Mouse (Mus musculus) midbrain, embryonic 14.5 days (tissue): ENCODE measurements at regions not wholly inside any gene's neighbourhood (a gene's known extent, or its start where the extent isn't known, plus 50 kb on each side); places are given as distances from the start of the nearest gene placed in this dataset.

Experiments used
- ATAC-seq: fragments of 200-750 bp; cut with Nextera tagmentation; 2 replicates; pipeline ENCODE4 v1.8.0; 2017; ENCODE audit warnings: moderate number of reproducible peaks, moderate library complexity; ENCODE audit not compliant: low FRiP score, low TSS enrichment
- DNase-seq: peaks from one replicate; pipeline ENCODE4 v3.0.0-alpha.2; 2015
- H3K27ac ChIP-seq: fragments of 300-500 bp; sonication (generic); replicated peaks from 2 replicates; pipeline ENCODE4 v1.5.1; 2014; ENCODE audit warnings: mild to moderate bottlenecking, low read depth, low read length, moderate library complexity
- H3K27me3 ChIP-seq: fragments of 300-500 bp; sonication (generic); 2 replicates; pipeline ENCODE4 v1.6.1; 2014; ENCODE audit warnings: low read length, control low read depth, mixed read lengths; ENCODE audit not compliant: control insufficient read depth, insufficient read depth
- H3K36me3 ChIP-seq: fragments of 300-500 bp; sonication (generic); 2 replicates; pipeline ENCODE4 v1.6.1; 2014; ENCODE audit warnings: low read length, control low read depth; ENCODE audit not compliant: control insufficient read depth, insufficient read depth
- H3K4me1 ChIP-seq: fragments of 300-500 bp; sonication (generic); 2 replicates; pipeline ENCODE4 v1.6.1; 2014; ENCODE audit warnings: mild to moderate bottlenecking, antibody characterized with exemption, low read length, control low read depth; ENCODE audit not compliant: control insufficient read depth, insufficient read depth
- H3K4me2 ChIP-seq: fragments of 300-500 bp; sonication (generic); 2 replicates; pipeline ENCODE4 v1.6.1; 2014; ENCODE audit warnings: mild to moderate bottlenecking, low read length, moderate library complexity
- H3K4me3 ChIP-seq: fragments of 300-500 bp; sonication (generic); replicated peaks from 2 replicates; pipeline ENCODE4 v1.5.1; 2014; ENCODE audit warnings: low read depth, low read length
- H3K9ac ChIP-seq: fragments of 300-500 bp; sonication (generic); replicated peaks from 2 replicates; pipeline ENCODE4 v1.6.1; 2014; ENCODE audit warnings: mild to moderate bottlenecking, low read length, moderate library complexity
- H3K9me3 ChIP-seq: fragments of 300-500 bp; sonication (generic); 2 replicates; pipeline ENCODE4 v1.6.1; 2016; ENCODE audit warnings: low read length, control low read depth, mixed read lengths; ENCODE audit not compliant: control insufficient read depth
- WGBS: fragments of 180-500 bp; shearing (Covaris S2); extraction: QIAGEN DNeasy Blood & Tissue Kit; methylation state at CpG from one replicate; pipeline ENCODE4 v1.1.7; 2014; 5-methylcytosine and 5-hydroxymethylcytosine counted together

DNA sequence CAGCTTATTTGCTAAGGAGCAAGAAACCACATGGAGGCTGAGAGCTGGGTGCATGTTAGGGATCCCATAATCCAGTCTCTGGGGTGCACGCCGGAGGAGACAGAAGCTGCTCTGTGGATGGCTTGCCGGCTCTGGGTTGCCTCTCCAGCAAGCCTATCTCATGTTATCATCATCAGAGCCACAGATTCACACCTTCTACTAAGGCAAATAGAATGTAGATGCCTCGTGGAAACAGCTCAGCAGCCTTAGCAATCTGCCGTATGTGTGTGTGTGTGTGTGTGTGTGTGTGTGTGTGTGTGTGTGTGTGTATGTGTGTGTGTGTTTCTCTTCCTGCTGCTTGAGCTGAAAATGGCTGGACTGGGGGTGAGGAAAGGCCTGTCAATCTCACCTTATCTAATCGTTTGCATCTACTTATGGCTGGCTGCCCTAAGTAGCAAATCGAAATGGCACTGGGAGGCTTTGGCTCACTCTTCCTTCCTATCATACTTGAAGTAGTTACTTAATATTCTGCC lies 191.7 kb downstream of the Dact1 start:
- Histone ChIP-seq H3K4me1 (0 out of 2 replicates have a peak, but pooled peaks cover 2% of the 10 kb centered on the region), H3K4me2 (no peak overlapping the region), H3K27me3 (no peaks in the 10 kb centered on the region), H3K9ac (no peak overlapping the region; the same call in 1 of the 2 replicates), H3K9me3 (no peaks in the 10 kb centered on the region), H3K36me3 (no peaks in the 10 kb centered on the region), H3K4me3 (no peak overlapping the region), H3K27ac (no peak overlapping the region)
- ATAC-seq (no peak), DNase-seq (no peak)
- WGBS, result 55% methylated on average over 7 of the region's 7 CpGs

- 0 out of 2 replicates have a peak, but pooled peaks cover 2% of the 10 kb centered on the region for H3K4me1 ChIP-seq
- H3K36me3 ChIP-seq, result no peaks in the 10 kb centered on the region
- 74% methylated on average over 11 of the region's 11 CpGs for WGBS
- DNase-seq (no peak), ATAC-seq (no peak)
- H3K4me2 ChIP-seq, result no peak overlapping the region
- no peak overlapping the region for H3K27ac ChIP-seq
- no peaks in the 10 kb centered on the region for H3K9me3 ChIP-seq
- H3K9ac ChIP-seq, result no peak overlapping the region
- no peaks in the 10 kb centered on the region for H3K27me3 ChIP-seq
- no peak overlapping the region for H3K4me3 ChIP-seq
Observed at GRCm38 (mm10) chr12:71503265-71503664, 193.6 kb downstream of the Dact1 start.

- no peak overlapping the region for H3K27ac ChIP-seq
- H3K4me2 ChIP-seq, result no peak overlapping the region
- 80% methylated on average over 4 of the region's 4 CpGs for WGBS
- H3K4me3 ChIP-seq, result no peak overlapping the region
- no peaks in the 10 kb centered on the region for H3K27me3 ChIP-seq
- no peaks in the 10 kb centered on the region for H3K9me3 ChIP-seq
- ATAC-seq (no peak), DNase-seq (no peak)
- H3K9ac ChIP-seq, result no peak overlapping the region
- H3K4me1 ChIP-seq, result 0 out of 2 replicates have a peak, but pooled peaks cover 2% of the 10 kb centered on the region
- H3K36me3 ChIP-seq, result no peaks in the 10 kb centered on the region
Observed at GRCm38 (mm10) chr12:71506206-71506605, 196.5 kb downstream of the Dact1 start.

GRCm38 (mm10) chr12:71506716-71507115 lies 197.0 kb downstream of the Dact1 start:
- Histone ChIP-seq H3K27me3 (no peaks in the 10 kb centered on the region), H3K27ac (no peak overlapping the region), H3K4me3 (no peak overlapping the region), H3K9ac (no peak overlapping the region), H3K9me3 (no peaks in the 10 kb centered on the region), H3K4me1 (0 out of 2 replicates have a peak, but pooled peaks cover 2% of the 10 kb centered on the region), H3K4me2 (no peak overlapping the region), H3K36me3 (no peaks in the 10 kb centered on the region)
- DNase-seq, result no peak
- no peak for ATAC-seq
- WGBS, result 89% methylated on average over 1 of the region's 1 CpGs

GRCm38 (mm10) chr12:71512915-71513612 lies 203.4 kb downstream of the Dact1 start:
- ATAC-seq (no peak), DNase-seq (peak; percentile 32)
- Histone ChIP-seq H3K4me2 (no peak overlapping the region), H3K4me3 (no peak overlapping the region), H3K9ac (no peak overlapping the region), H3K27me3 (no peaks in the 10 kb centered on the region), H3K36me3 (no peaks in the 10 kb centered on the region), H3K4me1 (0 out of 2 replicates have a peak, but pooled peaks cover 7% of the 10 kb centered on the region), H3K27ac (peak overlapping the region; percentile 28; the same call in 1 of the 2 replicates), H3K9me3 (no peaks in the 10 kb centered on the region)
- WGBS, result 40% methylated on average over 7 of the region's 7 CpGs

DNA sequence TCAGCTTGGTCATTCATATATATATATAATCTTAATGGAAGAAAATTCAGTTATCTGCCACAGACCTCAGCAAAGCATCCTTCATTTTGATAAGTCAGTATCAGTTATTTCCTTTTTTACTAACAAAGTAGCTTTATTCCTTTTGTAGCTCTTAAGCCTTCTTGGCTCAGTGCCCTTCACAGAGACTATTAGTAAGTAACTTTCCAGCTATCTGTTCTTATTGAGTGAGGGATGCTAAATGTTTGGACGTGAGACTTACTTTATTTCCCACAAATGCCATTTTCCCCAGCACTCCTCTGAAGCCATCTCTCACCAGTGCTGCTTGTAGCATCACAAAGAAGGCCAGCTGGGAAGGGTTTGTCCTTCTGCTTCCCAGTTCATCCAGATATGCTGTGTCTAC lies 209.8 kb downstream of the Dact1 start:
- Histone ChIP-seq H3K4me3 (no peak overlapping the region), H3K36me3 (no peaks in the 10 kb centered on the region), H3K9me3 (no peaks in the 10 kb centered on the region), H3K4me2 (no peak overlapping the region), H3K27ac (no peak overlapping the region), H3K9ac (no peak overlapping the region), H3K4me1 (no peaks in the 10 kb centered on the region), H3K27me3 (no peaks in the 10 kb centered on the region)
- ATAC-seq (no peak), DNase-seq (no peak)
- 42% methylated on average over 1 of the region's 1 CpGs for WGBS

- H3K36me3 ChIP-seq, result no peaks in the 10 kb centered on the region
- ATAC-seq (no peak), DNase-seq (no peak)
- 97% methylated on average over 3 of the region's 3 CpGs for WGBS
- H3K9ac ChIP-seq, result no peak overlapping the region
- no peaks in the 10 kb centered on the region for H3K27me3 ChIP-seq
- no peak overlapping the region for H3K4me3 ChIP-seq
- H3K4me2 ChIP-seq, result no peak overlapping the region
- no peaks in the 10 kb centered on the region for H3K9me3 ChIP-seq
- H3K27ac ChIP-seq, result no peak overlapping the region
- H3K4me1 ChIP-seq, result peaks cover 8% of the 10 kb centered on the region
Observed at GRCm38 (mm10) chr12:71521936-71522335, 212.3 kb downstream of the Dact1 start.

DNA sequence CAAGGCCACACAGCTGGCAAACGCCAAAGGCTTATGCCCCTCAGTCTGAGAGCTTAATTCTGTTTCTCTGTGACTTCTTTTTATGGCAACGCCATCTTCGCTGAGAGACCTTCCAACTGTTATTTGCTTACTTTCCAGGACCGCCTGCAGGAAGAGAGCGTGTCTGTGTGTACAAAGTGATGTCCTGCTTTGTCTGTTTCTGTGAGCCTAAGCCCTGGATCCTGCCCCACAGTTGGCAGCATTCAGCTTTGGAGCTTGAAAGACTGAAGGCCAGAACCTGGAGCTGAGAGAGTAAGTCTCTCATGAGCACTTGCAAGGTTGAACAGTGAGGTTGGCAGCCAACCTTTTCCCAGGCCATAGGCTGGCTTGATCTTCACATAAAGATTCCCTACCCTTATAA lies 212.8 kb downstream of the Dact1 start:
- Histone ChIP-seq H3K4me1 (peaks cover 8% of the 10 kb centered on the region), H3K9me3 (no peaks in the 10 kb centered on the region), H3K36me3 (no peaks in the 10 kb centered on the region), H3K27me3 (no peaks in the 10 kb centered on the region), H3K9ac (no peak overlapping the region), H3K4me2 (no peak overlapping the region), H3K4me3 (no peak overlapping the region), H3K27ac (no peak overlapping the region)
- ATAC-seq (no peak), DNase-seq (no peak)
- WGBS, result 76% methylated on average over 5 of the region's 5 CpGs

DNA sequence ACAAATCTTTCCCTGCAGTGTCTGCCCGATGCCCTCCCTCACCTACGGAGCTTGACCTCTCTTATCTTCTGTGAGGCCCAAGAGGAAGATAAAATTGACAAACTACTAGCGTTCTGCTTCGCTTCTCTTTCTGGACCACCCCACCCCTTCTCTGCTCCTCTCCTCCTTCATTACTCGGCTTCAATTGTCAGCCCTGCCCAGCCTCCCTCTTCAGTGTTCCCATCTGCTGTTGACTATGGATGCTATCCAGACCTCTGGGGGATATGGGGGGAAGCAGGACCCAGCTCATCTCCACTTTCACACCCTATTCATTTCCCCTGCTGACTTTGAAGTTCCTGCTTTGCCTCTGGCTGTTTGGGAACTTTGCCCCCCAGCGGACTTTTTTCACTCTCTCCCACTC lies 214.5 kb downstream of the Dact1 start:
- 51% methylated on average over 6 of the region's 6 CpGs for WGBS
- Histone ChIP-seq H3K27ac (no peak overlapping the region), H3K9ac (no peak overlapping the region), H3K4me2 (no peak overlapping the region), H3K4me3 (no peak overlapping the region), H3K36me3 (no peaks in the 10 kb centered on the region), H3K9me3 (no peaks in the 10 kb centered on the region), H3K4me1 (peaks cover 8% of the 10 kb centered on the region), H3K27me3 (no peaks in the 10 kb centered on the region)
- ATAC-seq (no peak), DNase-seq (no peak)
